Mouse (Mus musculus): ENCODE results near the gene Sfxn5.

- TF ChIP-seq POLR2A (IDR thresholded peaks at IDR 0.05; ENCODE audit: insufficient read length, low read depth) (no peak), MYOG (IDR thresholded peaks at IDR 0.05; ENCODE audit: control insufficient read depth in 1 of 3, insufficient read depth in 1 of 3, insufficient read length in 2 of 3, low read depth in 2 of 3) (no peak), TCF12 (IDR thresholded peaks at IDR 0.05; ENCODE audit: insufficient read depth, poor library complexity, severe bottlenecking) (no peak), POLR2AphosphoS2 (IDR thresholded peaks at IDR 0.05; ENCODE audit: insufficient read length, low read depth) (no peak), MAX (IDR thresholded peaks at IDR 0.05; ENCODE audit: low read depth) (no peak), REST (IDR thresholded peaks at IDR 0.05; ENCODE audit: insufficient read depth, insufficient read length) (no peak), MYOD1 (IDR thresholded peaks at IDR 0.05; ENCODE audit: control insufficient read depth in 1 of 3, insufficient read length in 2 of 3, low read depth in 2 of 3) (no peak), USF1 (IDR thresholded peaks at IDR 0.05; ENCODE audit: low read depth) (no peak), E2F4 (IDR thresholded peaks at IDR 0.05; ENCODE audit: insufficient read depth) (no peak), CEBPB (IDR thresholded peaks at IDR 0.05; ENCODE audit: insufficient read depth, poor library complexity, severe bottlenecking) (no peak), TCF3 (IDR thresholded peaks at IDR 0.05; ENCODE audit: insufficient read length, low read depth) (no peak)
Observed at GRCm38 (mm10) chr6:85358877-85359276, 25.7 kb upstream of the Sfxn5 start.
